Mouse (Mus musculus) G1E (cell line): Measurements from ENCODE around the gene Gm44502.

Source experiments
- CTCF ChIP-seq: IDR thresholded peaks from 2 replicates; pipeline ENCODE4 v1.5.1; 2012; ENCODE audit warnings: low read depth, low read length, inconsistent platforms, mixed read lengths
- GATA1 ChIP-seq: IDR thresholded peaks from 2 replicates; pipeline ENCODE4 v1.6.1; 2012; ENCODE audit warnings: borderline replicate concordance, low read length, inconsistent platforms, mixed read lengths
- TAL1 ChIP-seq: conservative IDR thresholded peaks from 2 replicates; pipeline ENCODE4 v1.6.1; 2012; ENCODE audit warnings: low read depth, low read length, inconsistent platforms, mixed read lengths

- TF ChIP-seq CTCF (no peak), TAL1 (no peak), GATA1 (no peak)
Measured at GRCm38 (mm10) chr15:89428136-89428790, 1.2 kb downstream of the Gm44502 start.
